Mouse (Mus musculus) 3134 (cell line): ENCODE measurements at regions not wholly inside any gene's neighbourhood (a gene's known extent, or its start where the extent isn't known, plus 50 kb on each side); places are given as distances from the start of the nearest gene placed in this dataset.
A peak's percentile ranks its signal among the peaks of the same experiment; 100 is the strongest.

Source experiments
- DNase-seq: peaks from one replicate; pipeline ENCODE4 v3.0.0-alpha.2; 2011; ENCODE audit warnings: low spot score; ENCODE audit not compliant: insufficient read length; ENCODE audit errors: extremely low read depth

DNA sequence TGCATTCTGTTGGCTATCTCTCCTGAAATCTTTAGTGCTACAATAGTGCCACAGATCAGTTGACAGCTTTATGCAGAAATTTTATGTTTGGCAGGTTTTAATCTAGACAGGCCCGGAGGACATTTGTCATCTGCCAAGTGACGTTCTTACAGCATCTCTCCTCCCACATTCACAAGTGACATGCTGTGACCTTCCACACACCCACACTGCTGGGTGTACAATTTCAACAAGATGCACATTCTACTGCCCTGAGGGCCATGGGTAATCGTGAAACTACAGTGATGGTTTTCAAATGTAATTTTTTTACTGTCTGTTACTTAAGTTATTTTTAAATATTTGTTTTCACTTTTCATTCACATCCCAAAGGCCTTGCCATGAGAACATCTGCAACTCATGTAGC, 639.2 kb upstream of the Gm11114 start:
- no peak for DNase-seq

- DNase-seq: no peak
These were observed 634.2 kb upstream of the Gm11114 start for GRCm38 (mm10) chr9:84678416-84678815.

DNA sequence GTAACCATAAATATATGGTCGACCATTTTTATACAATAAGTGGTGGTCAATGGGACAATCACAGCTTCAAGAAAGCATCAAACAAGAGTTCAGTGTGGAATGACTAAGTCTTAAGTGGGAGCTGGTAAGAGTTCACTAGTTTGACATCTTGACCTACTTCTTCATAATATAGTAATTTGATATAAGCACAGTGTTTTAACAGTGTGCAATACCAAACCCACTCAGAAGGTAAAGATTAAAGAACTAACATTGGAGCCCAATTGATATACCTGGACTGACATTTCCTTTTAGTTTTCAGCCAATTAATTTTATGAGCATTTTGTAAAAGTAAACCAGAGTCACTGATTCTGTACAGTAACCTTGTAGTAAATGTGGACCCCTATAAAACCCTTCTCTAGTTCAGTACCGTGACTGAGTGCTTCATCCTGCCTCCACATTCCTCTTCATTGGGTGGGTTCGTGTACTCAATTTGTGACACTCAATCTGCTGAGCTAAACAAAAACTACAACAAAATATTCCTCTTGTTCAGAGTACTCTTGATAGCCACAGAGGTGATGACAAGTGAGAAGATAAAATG, 593.9 kb upstream of the Gm11114 start:
- no peak for DNase-seq

DNA sequence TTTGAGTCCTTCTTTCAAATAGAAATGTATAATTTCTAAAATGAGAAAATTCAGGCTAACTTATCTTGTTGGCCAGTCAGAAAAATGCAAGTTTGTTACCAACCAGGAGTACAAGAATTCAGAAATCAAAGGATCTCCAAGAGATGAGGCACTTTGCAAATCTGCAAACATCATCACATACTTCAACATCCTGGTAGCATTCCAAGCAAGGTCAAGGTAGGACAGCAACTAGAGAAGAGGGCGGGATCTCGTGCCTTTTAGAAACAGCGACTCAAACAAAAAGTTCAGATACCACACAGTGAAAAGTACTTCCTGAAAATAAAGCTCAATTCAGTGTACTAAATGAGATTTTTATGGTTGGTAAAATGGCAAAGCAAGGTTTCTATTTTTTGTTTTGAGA, 593.2 kb upstream of the Gm11114 start:
- DNase-seq: no peak

GRCm38 (mm10) chr9:84720454-84720853, 592.1 kb upstream of the Gm11114 start:
- DNase-seq: no peak

DNA sequence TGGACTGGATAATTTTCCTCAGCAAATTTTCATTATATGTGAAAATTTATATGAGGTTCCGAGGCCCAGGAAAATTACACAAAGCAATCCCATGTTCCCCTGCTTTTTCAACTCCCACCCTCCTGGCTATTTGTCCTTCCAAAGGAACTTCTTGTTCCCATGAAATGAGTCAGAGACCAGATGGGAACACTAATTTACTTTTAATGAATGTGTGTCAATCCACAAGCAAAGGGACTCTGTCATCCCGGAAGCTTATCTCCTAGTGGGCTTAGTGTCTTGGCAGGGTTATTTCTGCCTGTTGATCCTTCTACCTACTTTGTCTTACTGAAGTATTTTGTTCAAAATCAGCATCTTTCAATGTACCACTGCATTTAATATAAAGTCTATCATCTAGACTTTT, 573.3 kb upstream of the Gm11114 start:
- DNase-seq: no peak

GRCm38 (mm10) chr9:84740336-84740735, 572.2 kb upstream of the Gm11114 start:
- DNase-seq: no peak

GRCm38 (mm10) chr9:84754332-84754731, 558.2 kb upstream of the Gm11114 start:
- no peak for DNase-seq

DNA sequence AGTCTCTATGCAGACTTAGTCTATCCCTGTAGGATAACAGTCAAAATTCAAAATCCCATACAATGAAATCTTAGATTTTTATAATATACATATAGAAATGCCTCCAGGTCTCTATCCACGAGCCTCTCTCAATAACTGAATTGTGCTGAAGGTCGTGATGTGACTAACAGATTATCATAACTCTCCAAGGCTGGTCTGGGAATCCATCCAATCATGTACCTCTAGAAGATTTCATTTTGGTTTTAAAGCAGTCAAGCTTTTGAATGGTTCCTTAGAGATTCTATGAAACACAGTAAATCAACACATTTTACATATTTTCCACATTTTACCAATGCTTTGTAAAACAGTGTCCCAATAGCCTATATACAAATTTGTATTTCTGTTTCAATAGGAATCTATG, 557.7 kb upstream of the Gm11114 start:
- no peak for DNase-seq

- DNase-seq: peak; percentile 6
These were observed 538.2 kb upstream of the Gm11114 start for GRCm38 (mm10) chr9:84774348-84774747.

DNA sequence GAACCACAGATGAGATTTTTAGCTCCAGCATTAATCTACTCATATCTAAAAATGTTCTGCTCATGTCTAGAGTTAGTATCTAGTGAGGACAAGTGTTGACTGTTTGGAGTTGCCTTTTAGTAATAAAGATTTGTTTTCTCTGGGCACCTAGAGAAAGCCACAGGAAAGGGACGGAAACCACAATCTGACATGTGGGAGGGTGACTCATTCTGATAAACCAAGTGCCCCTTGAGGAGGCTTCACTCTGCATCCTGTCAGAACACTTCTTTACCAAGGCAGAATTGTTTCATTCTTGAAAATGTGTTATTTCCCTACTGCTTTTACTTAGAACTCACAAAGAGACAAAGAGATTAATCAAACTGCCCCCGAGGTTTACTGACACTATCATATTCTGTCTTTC, 537.4 kb upstream of the Gm11114 start:
- no peak for DNase-seq

DNA sequence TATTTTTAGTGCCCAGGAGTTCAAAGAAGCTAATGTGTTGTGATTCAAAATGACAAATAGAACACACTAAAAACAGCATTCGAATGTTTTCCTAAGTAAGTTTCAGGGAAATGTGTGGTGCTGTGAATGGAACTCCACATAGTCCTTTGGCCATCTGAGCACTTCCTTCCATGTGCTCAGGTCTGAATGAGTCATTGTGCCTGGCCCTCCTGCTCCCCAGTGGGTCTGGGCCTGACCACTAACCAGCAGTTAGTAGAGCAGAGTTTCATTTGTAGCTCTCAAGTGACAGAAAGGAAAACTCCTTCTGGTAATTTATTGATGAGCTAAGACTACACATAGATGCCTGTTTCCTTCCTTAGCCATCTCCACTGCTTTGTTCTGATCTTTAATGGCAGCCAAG, 533.4 kb upstream of the Gm11114 start:
- DNase-seq: no peak

DNA sequence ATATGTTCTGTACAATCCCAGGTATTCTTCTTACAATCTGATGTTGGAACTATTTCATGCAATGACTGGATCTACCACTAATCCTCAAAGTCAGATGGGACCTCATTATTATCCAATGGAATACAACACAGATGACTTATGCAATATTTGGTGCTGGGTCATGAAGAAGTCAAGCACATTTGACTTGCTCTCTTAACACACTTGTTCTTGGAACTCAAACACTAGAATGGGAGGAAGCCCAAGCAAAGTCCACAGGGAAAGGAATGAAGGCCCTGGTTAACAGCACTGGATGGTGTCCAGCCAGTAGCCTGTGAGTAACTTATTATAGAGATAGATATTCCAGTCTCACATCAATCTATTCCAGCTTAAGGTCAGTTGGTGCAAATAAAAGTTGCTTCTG, 486.8 kb upstream of the Gm11114 start:
- no peak for DNase-seq

DNA sequence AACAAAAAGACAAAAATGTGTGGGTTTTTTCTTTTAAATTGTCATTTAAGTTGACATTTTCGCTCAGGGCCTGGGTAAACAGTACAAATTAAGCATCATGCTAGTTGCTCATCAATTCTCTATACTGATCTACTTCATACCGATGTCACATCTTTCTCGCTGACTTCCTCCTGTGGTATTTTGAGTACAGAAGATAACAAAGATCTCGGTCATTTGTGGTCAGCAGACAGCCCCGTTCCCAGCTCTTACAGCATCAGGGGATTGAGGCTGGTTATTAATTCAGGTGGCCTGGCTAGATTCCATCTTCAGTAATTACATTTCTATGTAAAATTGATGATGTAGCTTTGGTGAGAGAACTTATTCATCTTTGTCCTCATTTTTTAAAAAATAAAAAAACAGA, 483.6 kb upstream of the Gm11114 start:
- DNase-seq: no peak

- DNase-seq: no peak
These were observed 481.9 kb upstream of the Gm11114 start for GRCm38 (mm10) chr9:84830639-84831038.

DNA sequence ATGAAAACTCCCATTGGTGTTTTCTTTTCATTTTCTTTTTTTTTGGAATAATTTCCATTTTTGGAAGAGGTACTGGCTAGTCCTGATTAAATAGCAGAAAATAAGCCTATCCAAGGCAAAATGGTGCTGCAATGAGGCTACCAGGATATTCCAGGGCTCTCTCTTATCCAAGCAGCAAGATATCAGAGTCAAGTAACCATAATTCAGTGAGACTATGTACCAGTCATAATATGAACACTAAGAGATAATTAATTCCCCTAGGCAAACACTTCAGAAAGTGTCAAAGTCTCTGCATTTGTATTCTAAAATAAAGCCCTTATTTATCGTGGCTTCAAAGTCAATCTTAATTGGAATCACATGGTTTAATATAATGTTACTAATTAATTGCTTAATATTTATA, 475.1 kb upstream of the Gm11114 start:
- DNase-seq: no peak

DNA sequence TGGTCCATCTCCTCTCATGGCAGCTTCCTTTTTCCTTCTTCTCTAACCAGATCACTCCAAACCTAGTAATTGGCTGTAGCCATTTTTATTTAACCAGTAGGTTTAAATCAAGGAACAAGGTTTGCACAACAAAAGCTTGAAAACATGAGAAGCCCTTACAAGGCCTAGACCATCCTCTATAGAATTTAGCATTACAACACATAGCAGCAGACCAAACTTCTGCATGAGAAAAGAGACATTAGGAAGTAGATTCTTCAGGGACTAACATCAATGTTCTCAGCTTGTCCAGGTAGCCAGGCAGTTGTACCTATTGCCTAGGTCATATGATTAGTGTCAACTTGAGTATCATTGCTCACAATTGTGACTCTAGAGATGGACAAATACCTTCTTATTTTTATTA, 468.6 kb upstream of the Gm11114 start:
- no peak for DNase-seq

GRCm38 (mm10) chr9:84861600-84861999, 451.0 kb upstream of the Gm11114 start:
- DNase-seq: no peak

- peak; percentile 20 for DNase-seq
These were observed 449.1 kb upstream of the Gm11114 start for GRCm38 (mm10) chr9:84863431-84863830.

DNA sequence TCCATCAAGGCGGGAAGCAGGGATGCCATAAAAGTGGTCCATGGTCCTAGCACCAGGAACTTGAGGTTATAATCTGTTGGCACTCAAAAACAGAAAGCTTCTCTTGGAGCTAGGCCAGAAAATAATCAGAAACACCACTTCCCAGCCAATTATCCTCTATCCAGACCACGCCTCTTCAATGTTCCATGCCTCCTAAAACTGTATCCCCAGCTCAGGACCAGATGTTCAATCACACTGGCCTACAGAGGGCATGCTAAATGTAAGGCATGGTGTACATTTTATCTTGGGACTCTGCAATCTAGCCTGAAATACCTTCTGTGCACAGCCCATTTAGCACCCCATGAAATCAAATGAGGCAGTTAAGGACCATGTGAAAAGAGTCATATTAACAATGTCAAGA, 418.4 kb upstream of the Gm11114 start:
- no peak for DNase-seq

DNA sequence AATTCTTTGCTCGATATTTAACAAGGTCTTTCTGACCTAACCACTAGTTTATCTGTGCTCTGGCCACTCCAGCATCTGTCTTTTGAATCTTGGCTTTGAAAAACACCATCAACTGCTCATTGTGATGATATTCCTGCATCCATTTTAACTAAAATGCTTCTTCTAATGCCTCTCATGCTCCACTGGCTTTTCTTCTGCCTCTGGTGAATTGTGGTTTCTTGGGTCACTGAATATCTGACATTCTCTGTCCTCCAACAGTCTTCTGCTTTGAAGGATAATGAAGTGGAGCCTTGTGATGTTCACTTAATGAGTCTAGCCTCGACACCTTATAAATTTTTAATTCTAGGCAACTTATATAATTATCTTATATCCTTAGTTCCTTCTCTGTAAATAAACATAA, 416.5 kb upstream of the Gm11114 start:
- DNase-seq: no peak

- no peak for DNase-seq
These were observed 411.9 kb upstream of the Gm11114 start for GRCm38 (mm10) chr9:84900643-84901042.

GRCm38 (mm10) chr9:84906244-84906643, 406.3 kb upstream of the Gm11114 start:
- no peak for DNase-seq
